In the genomic region with DNA sequence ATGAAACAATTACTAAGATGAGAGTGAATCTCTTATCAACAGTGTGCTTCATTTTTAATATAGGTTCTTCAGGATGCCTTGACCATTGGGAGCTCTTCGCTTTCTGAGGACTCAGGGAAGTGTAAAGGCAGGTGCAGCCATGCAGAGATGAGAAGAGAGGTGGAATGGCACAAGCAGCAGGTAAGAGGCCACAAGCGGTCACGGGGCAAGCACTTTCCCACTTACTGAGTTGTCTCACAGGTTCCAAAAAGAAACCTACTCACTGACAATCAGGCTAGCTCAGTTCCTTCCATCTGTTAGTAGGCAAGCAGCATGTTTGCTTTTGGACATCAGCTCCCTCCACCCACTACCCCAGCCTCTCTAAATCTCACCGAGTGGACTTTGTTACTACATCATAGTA, we compare ENCODE assay signal across 14 mouse cellular contexts.
"Had no signal": no experiment of that assay in that cellular context is flagged by ENCODE, and none has a peak within 500 bp of the region (broad histone marks: within the 10 kb centered on the region; RNA-seq: fewer than 3 reads in every experiment).

No protein-coding gene starts in this region.

- DNase-seq: kidney, adult 2 months; kidney, postnatal 25 days; layer of hippocampus, adult 9-11 months; liver, embryonic 13.5 days; thymus, postnatal 25 days had no signal

- H3K4me2 ChIP-seq: liver, embryonic 13.5 days; midbrain, embryonic 12.5 days; midbrain, embryonic 15.5 days had no signal

- ATAC-seq: intestine, postnatal 0 days; midbrain, embryonic 15.5 days had no signal

- H3K9me3 ChIP-seq: liver, embryonic 13.5 days; midbrain, embryonic 12.5 days; midbrain, embryonic 15.5 days had no signal

- H3K27me3 ChIP-seq: liver, embryonic 13.5 days; midbrain, embryonic 12.5 days; midbrain, embryonic 15.5 days had no signal

- H3K27ac ChIP-seq: kidney, postnatal 0 days; layer of hippocampus, adult 2 months; left cerebral cortex, adult 2 months; liver, embryonic 13.5 days; macrophage; midbrain, embryonic 12.5 days; midbrain, embryonic 15.5 days; stomach, postnatal 0 days had no signal

- H3K4me1 ChIP-seq: liver, embryonic 13.5 days; midbrain, embryonic 12.5 days; midbrain, embryonic 15.5 days had no signal

- H3K36me3 ChIP-seq: liver, embryonic 13.5 days; midbrain, embryonic 12.5 days; midbrain, embryonic 15.5 days had no signal

- H3K4me3 ChIP-seq: layer of hippocampus, adult 2 months; left cerebral cortex, adult 2 months; liver, embryonic 13.5 days; midbrain, embryonic 12.5 days; midbrain, embryonic 15.5 days; myocyte had no signal

- H3K9ac ChIP-seq: liver, embryonic 13.5 days; midbrain, embryonic 12.5 days; midbrain, embryonic 15.5 days had no signal
